Mouse (Mus musculus): ENCODE measurements around the gene Gm28047. TPM values are rescaled to one million over a fixed set of nuclear protein-coding genes. Genes with fewer than 3 reads are reported as not detected.

The Gm28047 gene
- total and polyA plus RNA-seq, 3 experiments, result 1.5 to 3.4 TPM; not detected in 1

DNA sequence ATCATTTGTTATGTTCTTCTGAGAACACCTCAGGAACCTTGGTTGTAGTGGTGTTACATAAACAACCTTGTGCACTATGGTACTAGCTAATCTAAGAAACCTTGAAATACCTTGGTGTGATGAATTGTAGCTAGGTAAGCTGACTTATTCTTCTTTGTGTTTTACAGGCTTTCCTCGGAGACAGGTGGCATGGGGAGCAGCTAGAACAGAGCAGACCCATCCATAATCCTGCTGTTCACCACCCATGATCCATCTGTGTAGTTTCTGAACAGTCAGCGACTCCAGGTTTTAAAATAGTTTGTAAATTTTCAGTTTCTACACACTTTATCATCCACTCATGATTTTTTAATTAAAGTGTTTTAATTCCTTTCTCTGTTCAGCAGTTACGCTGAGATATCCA lies 126.5 kb downstream of the Gm28047 start:
- DNase-seq, result no peak

DNA sequence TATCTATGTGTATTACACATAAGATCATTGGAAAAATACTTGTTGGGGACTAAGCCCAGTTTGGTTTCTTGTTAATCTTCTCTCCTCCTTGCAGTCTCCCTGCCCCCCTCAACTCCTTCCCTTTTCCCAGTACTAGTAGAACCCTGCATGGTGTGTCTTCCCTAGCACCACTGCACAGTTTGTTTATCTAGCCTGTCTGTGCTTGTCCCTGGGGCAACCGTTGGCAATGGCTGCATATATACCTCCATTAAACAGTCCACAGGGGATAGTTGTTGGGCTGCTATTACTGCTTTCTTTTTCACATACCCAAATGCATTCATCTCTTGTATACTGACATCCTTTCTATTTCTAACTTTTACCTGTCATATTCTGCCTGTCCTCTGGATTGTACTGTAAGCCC lies 137.2 kb downstream of the Gm28047 start:
- no peak for DNase-seq

DNA sequence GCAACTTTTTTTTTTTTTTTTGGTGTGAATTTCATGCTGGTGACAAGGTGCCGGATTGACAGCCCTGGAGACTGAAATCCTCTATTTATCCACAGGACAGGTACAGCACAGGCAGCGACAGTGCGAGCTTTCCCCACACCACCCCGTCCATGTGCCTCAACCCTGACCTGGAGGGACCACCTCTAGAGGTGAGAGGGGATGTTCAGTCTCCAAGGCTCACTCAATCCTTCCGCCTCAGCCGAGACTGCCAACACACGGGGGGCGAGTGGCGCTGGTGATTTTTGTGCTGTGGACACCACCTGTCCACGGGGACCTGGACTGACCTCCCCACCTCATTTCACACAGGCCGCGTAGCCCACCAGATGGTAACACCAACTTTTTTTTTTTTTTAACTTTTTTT lies 139.0 kb downstream of the Gm28047 start:
- DNase-seq, result no peak

DNA sequence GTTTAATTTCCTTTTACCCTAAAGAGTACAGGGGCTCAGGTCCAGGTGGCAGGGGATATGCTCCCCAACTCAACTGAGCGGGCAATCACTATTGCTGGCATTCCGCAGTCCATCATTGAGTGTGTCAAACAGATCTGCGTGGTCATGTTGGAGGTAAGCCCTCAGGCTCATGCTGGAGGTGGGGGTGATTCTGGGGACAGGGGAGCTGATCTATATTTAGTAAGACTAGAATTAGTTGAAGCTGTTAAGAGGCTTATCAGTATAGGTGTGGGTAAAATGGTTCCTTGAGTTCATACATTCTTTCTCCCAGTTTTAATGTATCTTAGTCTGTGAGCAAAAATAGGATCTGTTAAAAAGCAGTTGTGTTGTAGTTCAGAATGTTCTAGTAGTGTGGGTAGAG lies 141.7 kb downstream of the Gm28047 start:
- DNase-seq, result no peak

DNA sequence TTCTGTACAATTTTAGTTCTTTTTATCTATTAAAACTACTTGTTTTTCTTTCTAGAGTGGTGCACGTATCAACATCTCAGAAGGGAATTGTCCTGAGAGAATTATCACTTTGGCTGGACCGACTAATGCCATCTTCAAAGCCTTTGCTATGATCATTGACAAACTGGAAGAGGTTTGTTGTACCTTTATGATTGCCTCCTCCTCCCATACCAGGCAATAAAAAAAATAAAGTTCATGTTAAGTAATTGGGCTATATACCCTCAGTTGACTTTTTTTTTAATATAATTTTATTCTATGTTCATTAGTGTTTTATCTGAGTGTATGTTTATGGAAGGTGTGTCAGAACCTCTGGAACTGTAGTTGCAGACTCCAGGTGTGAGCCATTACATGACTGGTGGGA lies 150.3 kb downstream of the Gm28047 start:
- DNase-seq, result no peak

Small RNA genes lying within 50 kb of the gene (microRNA-seq; reads per million reads assigned to microRNA genes)
- gene Mir688, result 0 to 0.44 reads per million in 2 experiments

Other genes starting within 250 kb of the Gm28047 start
- 10 to 100 TPM; 71.7 to 72.1 TPM for gene Sp1, start 218.9 kb downstream of the Gm28047 start, total RNA-seq (2021)
- gene Sp1, start 218.9 kb downstream of the Gm28047 start, polyA plus RNA-seq (2012; rRNA removed), result 8.5 and 11.1 TPM in 2 replicates
- 1 to 10 TPM; 1.0 to 1.6 TPM for gene Amhr2, start 179.7 kb downstream of the Gm28047 start, total RNA-seq (2021)
- gene Amhr2, start 179.7 kb downstream of the Gm28047 start, polyA plus RNA-seq (2012; rRNA removed), result 1.3 and 2.5 TPM in 2 replicates
- 100 to 1,000 TPM; 105 to 197 TPM for gene Prr13, start 166.0 kb downstream of the Gm28047 start, total RNA-seq (2021)
- gene Prr13, start 166.0 kb downstream of the Gm28047 start, polyA plus RNA-seq (2012; rRNA removed), result 213 and 313 TPM in 2 replicates
- 100 to 1,000 TPM; 641 to 760 TPM for gene Pcbp2, start 154.5 kb downstream of the Gm28047 start, total RNA-seq (2021)
- 388 and 545 TPM in 2 replicates for gene Pcbp2, start 154.5 kb downstream of the Gm28047 start, polyA plus RNA-seq (2012; rRNA removed)
- not detected for gene Gm10337, start 121.3 kb downstream of the Gm28047 start, total RNA-seq (2021)
- not detected in 2 replicates for gene Gm10337, start 121.3 kb downstream of the Gm28047 start, polyA plus RNA-seq (2012; rRNA removed)
- gene Map3k12, start 108.0 kb downstream of the Gm28047 start, total RNA-seq (2021), result 10 to 100 TPM in 1 of 2 experiments, 1 to 10 TPM in 1; 5.2 to 15.1 TPM
- gene Map3k12, start 108.0 kb downstream of the Gm28047 start, polyA plus RNA-seq (2012; rRNA removed), result 10.6 and 12.0 TPM in 2 replicates
- gene Tarbp2, start 106.9 kb downstream of the Gm28047 start, total RNA-seq (2021), result 10 to 100 TPM; 30.5 to 32.5 TPM
- gene Tarbp2, start 106.9 kb downstream of the Gm28047 start, polyA plus RNA-seq (2012; rRNA removed), result 60.7 and 64.1 TPM in 2 replicates
- 1 to 10 TPM in 1 of 2 experiments, under 1 TPM in 1; 0.62 to 2.1 TPM for gene Npff, start 100.1 kb downstream of the Gm28047 start, total RNA-seq (2021)
- 2.9 and 4.0 TPM in 2 replicates for gene Npff, start 100.1 kb downstream of the Gm28047 start, polyA plus RNA-seq (2012; rRNA removed)
- 10 to 100 TPM; 58.5 to 74.4 TPM for gene Atf7, start 397 bp upstream of the Gm28047 start, total RNA-seq (2021)
- gene Atf7, start 397 bp upstream of the Gm28047 start, polyA plus RNA-seq (2012; rRNA removed), result 44.0 and 64.5 TPM in 2 replicates
- 10 to 100 TPM; 19.5 to 24.2 TPM for gene Atp5g2, start 47.3 kb upstream of the Gm28047 start, total RNA-seq (2021)
- gene Atp5g2, start 47.3 kb upstream of the Gm28047 start, polyA plus RNA-seq (2012; rRNA removed), result 415 and 492 TPM in 2 replicates
- 100 to 1,000 TPM in 1 of 2 experiments, 10 to 100 TPM in 1; 93.4 to 136 TPM for gene Calcoco1, start 97.1 kb upstream of the Gm28047 start, total RNA-seq (2021)
- 75.4 and 89.3 TPM in 2 replicates for gene Calcoco1, start 97.1 kb upstream of the Gm28047 start, polyA plus RNA-seq (2012; rRNA removed)